Mouse (Mus musculus) kidney, embryonic 15.5 days (tissue): Measurements from ENCODE around the gene Tvp23b. TPM values are rescaled to one million over a fixed set of nuclear protein-coding genes. Genes with fewer than 3 reads are reported as not detected.
A peak's percentile ranks its signal among the peaks of the same experiment; 100 is the strongest.

Experiments used
- ATAC-seq: fragments of 200-750 bp; cut with Nextera tagmentation; replicated peaks from 2 replicates; pipeline ENCODE4 v1.8.0; 2017; ENCODE audit warnings: moderate TSS enrichment; ENCODE audit not compliant: low FRiP score
- H3K27ac ChIP-seq: fragments of 300-500 bp; sonication (generic); 2 replicates; pipeline ENCODE4 v1.5.1; 2015; ENCODE audit warnings: mild to moderate bottlenecking, inconsistent platforms
- H3K27me3 ChIP-seq: fragments of 300-500 bp; sonication (generic); 2 replicates; pipeline ENCODE4 v1.6.1; 2015; ENCODE audit warnings: inconsistent platforms
- H3K36me3 ChIP-seq: fragments of 300-500 bp; sonication (generic); 2 replicates; pipeline ENCODE4 v1.6.1; 2015; ENCODE audit warnings: inconsistent platforms
- H3K4me1 ChIP-seq: fragments of 300-500 bp; sonication (generic); 2 replicates; pipeline ENCODE4 v1.6.1; 2015; ENCODE audit warnings: inconsistent platforms
- H3K4me2 ChIP-seq: fragments of 300-500 bp; sonication (generic); 2 replicates; pipeline ENCODE4 v1.6.1; 2015; ENCODE audit warnings: moderate library complexity, mild to moderate bottlenecking, inconsistent platforms
- H3K4me3 ChIP-seq: fragments of 300-500 bp; sonication (generic); replicated peaks from 2 replicates; pipeline ENCODE4 v1.5.1; 2015; ENCODE audit warnings: mild to moderate bottlenecking, inconsistent platforms
- H3K9ac ChIP-seq: fragments of 300-500 bp; sonication (generic); 2 replicates; pipeline ENCODE4 v1.6.1; 2015; ENCODE audit warnings: mild to moderate bottlenecking, inconsistent platforms
- H3K9me3 ChIP-seq: fragments of 300-500 bp; sonication (generic); replicated peaks from 2 replicates; pipeline ENCODE4 v1.6.1; 2016; ENCODE audit warnings: inconsistent platforms
- WGBS: fragments of 180-500 bp; shearing (Covaris S2); methylation state at CpG from one replicate; pipeline ENCODE4 v1.1.7; 2015; ENCODE audit warnings: mixed read lengths; 5-methylcytosine and 5-hydroxymethylcytosine counted together
- polyA plus RNA-seq: library from polyadenylated mRNA; unstranded; fragments of >200 nt; fragmentation: Nextera tagmentation; extraction: Ambion mirVana; gene quantifications from 2 replicates; pipeline ENCODE4 v1.2.1, GENCODE M21; 2015

Tvp23b gene
- polyA plus RNA-seq = 70.3 and 77.3 TPM in 2 replicates

DNA sequence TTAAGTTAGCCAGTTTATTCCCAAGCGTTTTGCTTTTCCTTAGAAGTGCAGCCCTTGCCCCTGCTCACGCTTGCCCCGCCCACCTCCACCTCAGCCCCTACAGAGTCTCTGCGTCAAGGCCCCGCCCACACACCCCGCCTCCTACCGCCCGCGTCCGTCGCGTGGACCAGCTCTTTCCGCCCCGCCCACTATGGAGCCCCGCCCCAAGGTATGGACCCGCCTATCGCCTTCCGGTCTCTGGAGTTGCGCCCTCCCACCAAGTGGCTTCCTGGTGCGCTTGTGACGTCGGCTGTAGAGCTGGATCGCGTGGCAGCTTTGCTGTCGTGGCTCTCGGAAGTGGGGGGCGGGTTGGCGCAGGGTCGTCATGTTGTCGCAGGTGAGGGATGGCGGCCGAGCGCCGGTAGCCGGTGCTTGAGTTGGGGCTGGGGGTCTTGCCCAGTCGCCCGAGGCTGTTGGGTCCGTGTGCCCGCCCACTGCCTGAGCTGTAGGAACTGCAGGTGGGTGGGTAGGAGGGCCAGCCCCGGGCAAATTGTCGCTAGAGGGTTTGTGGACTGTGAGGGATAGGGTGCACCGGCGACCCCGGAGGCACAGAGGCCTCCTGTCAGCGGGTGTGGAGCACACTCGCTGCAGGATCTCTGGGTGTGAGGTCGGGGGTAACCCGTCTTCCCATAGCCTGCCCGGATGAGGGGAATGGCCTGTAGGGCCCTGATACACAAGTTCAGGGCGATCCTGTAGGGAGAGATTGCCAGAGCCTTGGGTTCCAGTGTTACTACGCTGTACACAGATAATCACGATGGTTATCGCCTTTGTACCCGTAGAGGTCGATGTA is at the start of gene Tvp23b:
TSS of gene Tvp23b (plus strand) at position 236 of the 829 bp plus-strand sequence.
- Histone ChIP-seq H3K36me3 (peaks cover 17% of the 10 kb centered on the region), H3K4me3 (peak within 1 kb of the TSS; percentile 67), H3K27ac (peak within 1 kb of the TSS; percentile 72), H3K9me3 (no peaks in the 10 kb centered on the region), H3K4me2 (peak within 1 kb of the TSS; percentile 75), H3K9ac (peak within 1 kb of the TSS; percentile 79), H3K4me1 (peaks cover 3% of the 10 kb centered on the region; the same call in 1 of the 2 replicates), H3K27me3 (no peaks in the 10 kb centered on the region)
- ATAC-seq = peak; percentile 97
- WGBS = 1% methylated on average over 55 of the region's 55 CpGs

DNA sequence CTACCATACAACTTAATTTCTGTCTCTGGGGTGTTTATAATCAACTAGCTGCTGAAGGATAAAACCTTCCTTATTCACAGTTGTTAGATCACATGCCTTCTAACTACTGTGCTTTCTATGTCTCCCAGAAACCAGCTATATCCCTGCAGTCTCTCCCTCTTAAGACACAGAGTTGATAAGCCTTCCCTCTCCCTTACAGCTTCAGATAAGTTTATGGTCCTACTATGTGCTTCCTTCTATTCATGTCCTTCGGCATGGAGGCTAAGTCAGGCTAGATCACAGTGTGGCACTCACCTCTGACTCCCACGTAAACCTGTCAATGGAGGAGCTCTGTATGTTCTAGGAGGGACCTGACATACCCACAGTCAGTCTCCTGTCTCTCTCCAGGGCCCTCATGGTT is 48.9 kb upstream of the Tvp23b start:
- Histone ChIP-seq H3K27ac (no peak overlapping the region), H3K27me3 (peaks cover 6% of the 10 kb centered on the region; the same call in 1 of the 2 replicates), H3K36me3 (peaks cover 32% of the 10 kb centered on the region), H3K9ac (no peak overlapping the region), H3K4me1 (peaks cover 17% of the 10 kb centered on the region), H3K9me3 (no peaks in the 10 kb centered on the region), H3K4me3 (no peak overlapping the region), H3K4me2 (no peak overlapping the region)
- WGBS = 73% methylated on average over 2 of the region's 2 CpGs
- no peak for ATAC-seq

- ATAC-seq = no peak
- Histone ChIP-seq H3K4me1 (peaks cover 1% of the 10 kb centered on the region), H3K4me3 (no peak overlapping the region), H3K9me3 (no peaks in the 10 kb centered on the region), H3K9ac (no peak overlapping the region), H3K27me3 (peaks cover 6% of the 10 kb centered on the region; the same call in 1 of the 2 replicates), H3K4me2 (no peak overlapping the region), H3K36me3 (peaks cover 45% of the 10 kb centered on the region), H3K27ac (no peak overlapping the region)
These were observed 47.3 kb upstream of the Tvp23b start for GRCm38 (mm10) chr11:62831906-62832305.

DNA sequence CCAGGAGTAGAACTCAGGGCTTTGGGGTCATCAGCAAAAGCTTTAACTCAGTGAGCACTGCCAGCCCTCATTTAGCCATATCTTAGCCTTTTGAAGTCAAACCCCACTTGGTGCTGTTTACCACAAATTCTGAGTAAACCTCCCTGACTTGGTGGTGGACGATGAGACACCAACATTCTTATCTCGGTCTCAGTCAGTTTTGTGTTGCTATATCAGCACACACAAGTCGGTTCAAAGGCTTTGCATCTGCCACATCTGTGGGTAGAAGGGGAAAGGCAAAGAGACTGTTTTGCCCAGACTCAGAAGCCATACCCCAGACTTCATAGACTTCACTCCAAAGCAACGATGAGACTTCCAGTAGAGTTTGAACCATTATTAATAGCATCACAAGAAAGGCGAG is 34.7 kb upstream of the Tvp23b start:
- Histone ChIP-seq H3K4me2 (no peak overlapping the region), H3K9me3 (no peaks in the 10 kb centered on the region), H3K27ac (no peak overlapping the region), H3K27me3 (no peaks in the 10 kb centered on the region), H3K4me1 (peaks cover 12% of the 10 kb centered on the region), H3K4me3 (no peak overlapping the region), H3K9ac (no peak overlapping the region), H3K36me3 (peaks cover 24% of the 10 kb centered on the region; the same call in 1 of the 2 replicates)
- no peak for ATAC-seq
- 86% methylated on average over 5 of the region's 5 CpGs for WGBS

DNA sequence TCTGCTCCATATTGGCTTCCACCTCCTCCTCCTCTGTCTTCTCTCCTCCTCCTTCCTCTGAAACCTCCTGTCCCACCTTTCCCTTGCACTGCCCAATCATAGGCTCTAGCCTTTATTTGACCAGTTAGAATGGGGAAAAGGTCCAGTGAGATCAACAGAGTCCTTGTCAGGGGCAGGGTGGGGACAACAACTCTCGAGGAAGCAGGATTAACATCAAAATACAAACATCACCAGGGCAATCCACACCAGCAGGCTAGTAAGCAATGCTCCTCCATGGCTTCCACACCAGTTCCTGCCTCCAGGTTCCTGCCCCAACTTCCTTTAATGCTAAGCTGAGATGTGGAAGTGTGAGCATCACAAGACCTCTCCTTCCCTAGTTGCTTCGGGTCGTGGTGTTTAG is 33.5 kb upstream of the Tvp23b start:
- H3K27ac ChIP-seq = no peak overlapping the region
- no peak overlapping the region for H3K9ac ChIP-seq
- no peak overlapping the region for H3K4me2 ChIP-seq
- WGBS = 66% methylated on average over 3 of the region's 3 CpGs
- H3K36me3 ChIP-seq = peaks cover 13% of the 10 kb centered on the region; the same call in 1 of the 2 replicates
- peaks cover 12% of the 10 kb centered on the region for H3K4me1 ChIP-seq
- H3K9me3 ChIP-seq = no peaks in the 10 kb centered on the region
- no peaks in the 10 kb centered on the region for H3K27me3 ChIP-seq
- ATAC-seq = no peak
- no peak overlapping the region for H3K4me3 ChIP-seq

DNA sequence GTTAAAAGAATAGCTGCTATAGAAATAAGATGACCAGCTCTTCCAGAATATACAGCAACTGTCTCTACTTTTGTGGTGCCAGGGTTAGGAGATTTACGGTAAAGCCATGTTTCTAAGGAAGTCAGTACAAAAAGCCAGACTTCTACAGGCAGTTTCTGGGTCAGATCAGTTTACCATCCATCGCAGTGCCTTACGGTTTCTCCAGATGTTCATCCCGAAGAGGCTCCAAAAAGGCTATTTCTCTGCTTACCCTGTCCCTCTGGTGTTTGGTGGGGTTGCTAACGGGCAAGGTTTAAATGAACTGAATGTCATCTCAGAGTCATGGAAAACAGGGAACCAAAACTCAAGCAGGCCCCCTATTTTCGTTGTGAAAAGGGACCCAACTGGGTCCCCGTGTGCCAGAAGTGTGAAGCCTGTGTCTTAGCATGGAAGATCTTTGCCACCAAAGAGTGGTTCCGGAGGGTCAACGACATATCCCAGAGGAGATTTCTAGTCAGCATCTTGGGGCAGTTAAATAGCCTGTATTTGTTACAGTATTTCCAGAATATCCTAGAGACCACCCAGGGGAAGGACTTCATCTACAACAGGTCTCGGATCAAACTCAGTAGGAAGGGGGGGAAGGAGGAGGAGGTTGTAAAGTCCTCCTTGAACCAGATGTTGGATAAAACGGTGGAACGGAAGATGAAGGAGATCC is 32.1 kb upstream of the Tvp23b start, which contains the start of gene Fbxw10:
TSS of gene Fbxw10 (plus strand) at position 109 of the 694 bp plus-strand sequence.
- no peaks in the 10 kb centered on the region for H3K36me3 ChIP-seq
- no peaks in the 10 kb centered on the region for H3K9me3 ChIP-seq
- 19% methylated on average over 12 of the region's 12 CpGs for WGBS
- peaks cover 12% of the 10 kb centered on the region for H3K4me1 ChIP-seq
- peak within 1 kb of the TSS; percentile 28 for H3K4me3 ChIP-seq
- H3K4me2 ChIP-seq = peak within 1 kb of the TSS; percentile 53
- ATAC-seq = no peak
- H3K9ac ChIP-seq = no peak within 1 kb of the TSS
- H3K27me3 ChIP-seq = no peaks in the 10 kb centered on the region
- H3K27ac ChIP-seq = peak within 1 kb of the TSS; percentile 29; the same call in 1 of the 2 replicates

GRCm38 (mm10) chr11:62847655-62848191 is 31.5 kb upstream of the Tvp23b start:
- no peaks in the 10 kb centered on the region for H3K9me3 ChIP-seq
- H3K4me2 ChIP-seq = no peak overlapping the region
- peaks cover 12% of the 10 kb centered on the region for H3K4me1 ChIP-seq
- H3K27ac ChIP-seq = no peak overlapping the region
- 56% methylated on average over 4 of the region's 4 CpGs for WGBS
- no peaks in the 10 kb centered on the region for H3K36me3 ChIP-seq
- no peak for ATAC-seq
- no peak overlapping the region for H3K9ac ChIP-seq
- H3K4me3 ChIP-seq = no peak overlapping the region
- H3K27me3 ChIP-seq = no peaks in the 10 kb centered on the region

DNA sequence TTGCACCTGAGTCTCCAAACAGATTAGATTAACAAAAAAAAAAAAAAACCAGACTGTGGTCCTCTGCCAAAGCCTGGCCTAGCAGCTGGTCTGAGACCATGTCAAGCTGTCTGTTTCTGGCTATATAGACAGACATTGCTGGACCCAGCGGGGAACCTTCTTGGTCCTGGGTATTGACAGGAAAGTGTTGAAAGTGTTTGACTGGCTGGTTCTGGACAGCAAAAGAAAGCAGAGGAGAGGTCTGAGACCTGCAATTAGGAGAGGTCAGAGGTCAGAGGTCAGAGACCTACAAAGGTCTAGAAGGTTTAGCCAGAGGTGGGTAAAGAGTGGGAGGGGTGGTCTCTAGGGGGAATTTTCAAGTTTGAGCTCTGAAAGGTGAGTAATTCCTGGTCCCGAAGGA is 31.0 kb upstream of the Tvp23b start:
- no peak overlapping the region for H3K4me2 ChIP-seq
- H3K36me3 ChIP-seq = no peaks in the 10 kb centered on the region
- peaks cover 12% of the 10 kb centered on the region for H3K4me1 ChIP-seq
- no peak overlapping the region for H3K9ac ChIP-seq
- H3K4me3 ChIP-seq = no peak overlapping the region
- WGBS = 39% methylated on average over 2 of the region's 2 CpGs
- ATAC-seq = no peak
- H3K27me3 ChIP-seq = no peaks in the 10 kb centered on the region
- no peak overlapping the region for H3K27ac ChIP-seq
- H3K9me3 ChIP-seq = no peaks in the 10 kb centered on the region

GRCm38 (mm10) chr11:62851199-62851598 is 28.1 kb upstream of the Tvp23b start:
- WGBS = 86% methylated on average over 1 of the region's 1 CpGs
- peaks cover 12% of the 10 kb centered on the region for H3K4me1 ChIP-seq

GRCm38 (mm10) chr11:62853334-62853733 is 25.9 kb upstream of the Tvp23b start:
- Histone ChIP-seq H3K4me1 (peaks cover 2% of the 10 kb centered on the region; the same call in 1 of the 2 replicates), H3K27me3 (no peaks in the 10 kb centered on the region), H3K4me2 (no peak overlapping the region), H3K9ac (no peak overlapping the region), H3K36me3 (no peaks in the 10 kb centered on the region), H3K4me3 (no peak overlapping the region), H3K27ac (no peak overlapping the region), H3K9me3 (no peaks in the 10 kb centered on the region)
- 89% methylated on average over 6 of the region's 6 CpGs for WGBS
- no peak for ATAC-seq

More at GRCm38 (mm10) chr11:62851199-62851598, 28.1 kb upstream of the Tvp23b start:
- Histone ChIP-seq H3K27me3 (no peaks in the 10 kb centered on the region), H3K9me3 (no peaks in the 10 kb centered on the region), H3K27ac (no peak overlapping the region), H3K36me3 (no peaks in the 10 kb centered on the region), H3K4me2 (no peak overlapping the region), H3K4me3 (no peak overlapping the region), H3K9ac (no peak overlapping the region)
- no peak for ATAC-seq

DNA sequence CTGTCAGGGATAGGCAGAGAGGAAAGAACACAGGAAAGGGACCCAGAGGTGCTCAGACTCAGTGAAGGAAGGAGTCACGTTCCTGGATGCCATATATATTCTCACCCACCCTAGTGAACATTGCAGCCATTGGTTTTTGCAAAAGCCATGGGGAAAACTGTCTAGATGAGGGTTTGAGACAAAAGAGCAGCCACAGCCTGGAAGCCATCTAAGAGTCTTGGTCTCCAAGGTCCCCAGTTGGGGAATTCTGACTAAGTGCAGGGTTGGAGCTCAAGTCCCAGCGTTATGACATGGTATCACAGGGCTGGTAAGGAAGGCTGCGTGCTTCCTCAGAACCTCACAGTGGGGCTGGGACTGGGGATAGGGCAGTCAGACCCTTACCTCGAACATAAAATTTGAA is 13.7 kb upstream of the Tvp23b start:
- Histone ChIP-seq H3K27ac (no peak overlapping the region), H3K9me3 (no peaks in the 10 kb centered on the region), H3K27me3 (no peaks in the 10 kb centered on the region), H3K4me1 (no peaks in the 10 kb centered on the region), H3K4me3 (no peak overlapping the region), H3K36me3 (no peaks in the 10 kb centered on the region), H3K9ac (no peak overlapping the region), H3K4me2 (no peak overlapping the region)
- WGBS = 78% methylated on average over 4 of the region's 4 CpGs
- ATAC-seq = no peak

GRCm38 (mm10) chr11:62866685-62867084 is 12.6 kb upstream of the Tvp23b start:
- Histone ChIP-seq H3K4me1 (no peaks in the 10 kb centered on the region), H3K36me3 (no peaks in the 10 kb centered on the region), H3K4me2 (no peak overlapping the region), H3K27ac (no peak overlapping the region), H3K9ac (no peak overlapping the region), H3K4me3 (no peak overlapping the region), H3K27me3 (no peaks in the 10 kb centered on the region), H3K9me3 (no peaks in the 10 kb centered on the region)
- 82% methylated on average over 7 of the region's 7 CpGs for WGBS
- ATAC-seq = no peak
